Mouse (Mus musculus) testis, adult 2 months (tissue): ENCODE data around the gene Asb18.

Experiments used
- CTCF ChIP-seq: fragments of 200-500 bp; IDR thresholded peaks from 2 replicates; pipeline ENCODE4 v1.5.1; 2012; ENCODE audit warnings: low read depth, mild to moderate bottlenecking, inconsistent platforms, low read length, moderate library complexity; ENCODE audit not compliant: control insufficient read depth, insufficient read depth, insufficient replicate concordance
- POLR2A ChIP-seq: fragments of 200-500 bp; IDR thresholded peaks from 2 replicates; pipeline ENCODE4 v1.6.1; 2012; ENCODE audit warnings: low read depth, mild to moderate bottlenecking, inconsistent platforms, low read length, moderate library complexity; ENCODE audit not compliant: control insufficient read depth

- TF ChIP-seq POLR2A (no peak), CTCF (no peak)
Observed at GRCm38 (mm10) chr1:89927061-89927661, 87.3 kb downstream of the Asb18 start.
